Mouse (Mus musculus): ENCODE measurements around the gene Rnf40.

- TF ChIP-seq EP300 (IDR thresholded peaks at IDR 0.05; ENCODE audit: low read depth) (no peak), CTCF (IDR thresholded peaks at IDR 0.05; ENCODE audit: low read depth) (no peak)
Observed at GRCm38 (mm10) chr7:127591108-127591507, 2.5 kb downstream of the Rnf40 start.

All from liver, postnatal 0 days (tissue).